Mouse (Mus musculus): ENCODE measurements around the gene Slco2a1.

Gene Slco2a1

GRCm38 (mm10) chr9:103114901-103115300 lies 126.4 kb downstream of the Slco2a1 start:
- in situ Hi-C loops (cut with MboI, MseI), result loop anchor here in 1 of 2 experiments (5.0 kb wide), 1 partner anchor 87 kb away; the partner anchor contains the start of gene Srprb

GRCm38 (mm10) chr9:103116941-103117340 lies 128.4 kb downstream of the Slco2a1 start:
- in situ Hi-C loops (cut with MboI, MseI), result no loop called here

- in situ Hi-C loops (cut with MboI, MseI), result no loop called here
Observed at GRCm38 (mm10) chr9:103117495-103117894, 129.0 kb downstream of the Slco2a1 start.

- in situ Hi-C loops (cut with MboI, MseI), result no loop called here
Observed at GRCm38 (mm10) chr9:103117951-103118350, 129.4 kb downstream of the Slco2a1 start.

- in situ Hi-C loops (cut with MboI, MseI), result no loop called here
Observed at GRCm38 (mm10) chr9:103118651-103119275, 130.3 kb downstream of the Slco2a1 start.

- in situ Hi-C loops (cut with MboI, MseI), result loop anchor here in 1 of 2 experiments (10.0 kb wide), 1 partner anchor 1485 kb away; no protein-coding TSS in a partner anchor
Observed at GRCm38 (mm10) chr9:103119781-103120180, 131.3 kb downstream of the Slco2a1 start.

- in situ Hi-C loops (cut with MboI, MseI), result loop anchor here in 1 of 2 experiments (10.0 kb wide), 1 partner anchor 1485 kb away; no protein-coding TSS in a partner anchor
Observed at GRCm38 (mm10) chr9:103120231-103120630, 131.7 kb downstream of the Slco2a1 start.

- in situ Hi-C loops (cut with MboI, MseI), result loop anchor here in 1 of 2 experiments (10.0 kb wide), 1 partner anchor 1483 kb away; no protein-coding TSS in a partner anchor
Observed at GRCm38 (mm10) chr9:103121546-103121945, 133.0 kb downstream of the Slco2a1 start.

GRCm38 (mm10) chr9:103124746-103125145 lies 136.2 kb downstream of the Slco2a1 start:
- in situ Hi-C loops (cut with MboI, MseI), result loop anchor here in 1 of 2 experiments (10.0 kb wide), 1 partner anchor 1480 kb away; no protein-coding TSS in a partner anchor

GRCm38 (mm10) chr9:103133493-103134124 lies 145.1 kb downstream of the Slco2a1 start:
- in situ Hi-C loops (cut with MboI, MseI), result no loop called here

- in situ Hi-C loops (cut with MboI, MseI), result no loop called here
Observed at GRCm38 (mm10) chr9:103134450-103135030, 146.0 kb downstream of the Slco2a1 start.

GRCm38 (mm10) chr9:103139481-103139880 lies 151.0 kb downstream of the Slco2a1 start:
- in situ Hi-C loops (cut with MboI, MseI), result no loop called here

GRCm38 (mm10) chr9:103140384-103140783 lies 151.9 kb downstream of the Slco2a1 start:
- in situ Hi-C loops (cut with MboI, MseI), result no loop called here

- in situ Hi-C loops (cut with MboI, MseI), result no loop called here
Observed at GRCm38 (mm10) chr9:103141266-103141665, 152.8 kb downstream of the Slco2a1 start.

- in situ Hi-C loops (cut with MboI, MseI), result no loop called here
Observed at GRCm38 (mm10) chr9:103143881-103144280, 155.4 kb downstream of the Slco2a1 start.

GRCm38 (mm10) chr9:103145351-103145750 lies 156.8 kb downstream of the Slco2a1 start:
- in situ Hi-C loops (cut with MboI, MseI), result no loop called here

All from T-helper 17 cell (primary cell).